Mouse (Mus musculus) testis, adult 2 months (tissue): ENCODE measurements at regions not wholly inside any gene's neighbourhood (a gene's known extent, or its start where the extent isn't known, plus 50 kb on each side); places are given as distances from the start of the nearest gene placed in this dataset.

Experiments used
- CTCF ChIP-seq: fragments of 200-500 bp; IDR thresholded peaks from 2 replicates; pipeline ENCODE4 v1.5.1; 2012; ENCODE audit warnings: low read depth, mild to moderate bottlenecking, inconsistent platforms, low read length, moderate library complexity; ENCODE audit not compliant: control insufficient read depth, insufficient read depth, insufficient replicate concordance
- POLR2A ChIP-seq: fragments of 200-500 bp; IDR thresholded peaks from 2 replicates; pipeline ENCODE4 v1.6.1; 2012; ENCODE audit warnings: low read depth, mild to moderate bottlenecking, inconsistent platforms, low read length, moderate library complexity; ENCODE audit not compliant: control insufficient read depth

GRCm38 (mm10) chr1:90458176-90458575 is 144.6 kb upstream of the Cops8 start:
- no peak for TF ChIP-seq POLR2A
- no peak for TF ChIP-seq CTCF
